Mouse (Mus musculus): Measurements from ENCODE around the gene S100a13. TPM values are rescaled to one million over a fixed set of nuclear protein-coding genes. Genes with fewer than 3 reads are reported as not detected.

S100a13 gene
- polyA plus RNA-seq, 1 experiment from 2014 or later = 70.4 TPM

DNA sequence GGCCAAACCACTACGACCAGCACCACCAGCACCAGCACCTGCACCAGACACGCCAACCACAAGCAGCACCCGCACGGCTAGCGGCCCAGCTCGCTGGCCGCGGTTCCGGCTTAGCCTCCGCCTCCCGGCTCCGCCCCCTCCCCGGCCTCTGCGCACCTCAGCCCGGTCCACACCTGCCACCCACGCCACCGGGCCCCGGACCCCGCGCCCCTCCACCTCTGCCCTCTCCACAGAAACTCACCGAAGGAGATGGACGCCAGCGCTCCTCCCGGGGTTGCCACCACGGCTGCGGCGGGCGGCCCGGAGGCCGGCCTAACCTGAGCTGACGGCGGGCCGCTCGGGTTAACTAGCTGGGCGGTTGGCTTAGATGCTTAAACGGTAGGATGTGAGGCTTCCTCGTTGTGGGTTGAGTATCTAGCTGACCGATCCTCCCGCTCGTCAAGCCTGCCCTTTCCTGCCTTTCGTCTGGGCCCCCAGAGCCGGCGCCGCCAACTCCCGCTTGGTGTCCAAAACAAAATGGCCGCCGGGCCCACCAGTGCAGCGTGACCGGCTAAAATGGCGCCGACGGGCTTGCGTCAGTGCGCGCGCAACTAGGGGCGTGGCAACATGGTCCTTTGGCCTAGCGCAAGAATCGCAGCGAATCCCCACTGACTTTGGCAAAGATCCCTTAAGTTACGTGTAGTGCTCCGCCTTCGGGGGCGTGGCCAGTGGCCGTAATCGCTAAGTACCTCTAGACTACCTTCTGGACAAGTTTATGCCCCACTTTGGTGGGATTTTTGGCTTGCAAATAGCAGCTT lies 5.1 kb upstream of the S100a13 start, which contains the start of gene Chtop:
TSS of gene Chtop (minus strand) at position 549 of the 797 bp plus-strand sequence.
- H3K36me3 ChIP-seq = peaks cover 49% of the 10 kb centered on the region
- H3K9ac ChIP-seq = peak within 1 kb of the TSS; percentile 99
- under 1% methylated on average over 66 of the region's 66 CpGs for WGBS
- H3K4me2 ChIP-seq = peak within 1 kb of the TSS; percentile 92
- peaks cover 36% of the 10 kb centered on the region for H3K4me1 ChIP-seq
- no peaks in the 10 kb centered on the region for H3K9me3 ChIP-seq
- peak within 1 kb of the TSS; percentile 95 for H3K27ac ChIP-seq (replicated peaks)
- ATAC-seq (ENCODE audit: extremely low read depth, insufficient number of reproducible peaks, low FRiP score, low TSS enrichment) = peak; percentile 89
- H3K27me3 ChIP-seq (replicated peaks) = 0 out of 2 replicates have a peak, but pooled peaks cover 9% of the 10 kb centered on the region
- H3K4me3 ChIP-seq = peak within 1 kb of the TSS; percentile 98

DNA sequence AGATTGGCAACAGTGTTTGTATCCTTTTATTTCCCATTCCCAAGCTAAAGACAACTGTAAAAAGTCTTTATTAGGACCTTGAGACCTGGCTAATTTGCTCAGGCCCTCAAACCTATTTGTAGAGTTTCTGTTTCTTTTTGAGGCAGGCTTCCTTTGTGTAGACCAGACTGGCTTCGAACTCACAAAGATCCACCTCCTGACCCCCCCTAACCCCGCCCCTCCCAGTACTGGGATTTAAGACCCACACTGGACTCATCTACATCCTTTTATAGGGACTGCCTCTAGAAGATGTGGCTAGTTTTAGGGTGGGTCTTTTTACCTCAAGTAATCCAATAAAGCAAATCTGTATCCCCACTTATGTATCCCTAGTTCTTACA lies 4.5 kb upstream of the S100a13 start:
- Histone ChIP-seq H3K9me3 (no peaks in the 10 kb centered on the region), H3K36me3 (peaks cover 43% of the 10 kb centered on the region), H3K27me3 (replicated peaks) (0 out of 2 replicates have a peak, but pooled peaks cover 9% of the 10 kb centered on the region), H3K4me3 (peak overlapping the region; percentile 98), H3K4me1 (peaks cover 36% of the 10 kb centered on the region), H3K9ac (no peak overlapping the region), H3K4me2 (peak overlapping the region; percentile 92), H3K27ac (replicated peaks) (peak overlapping the region; percentile 95)
- ATAC-seq (ENCODE audit: extremely low read depth, insufficient number of reproducible peaks, low FRiP score, low TSS enrichment) = no peak
- 31% methylated on average over 2 of the region's 2 CpGs for WGBS

DNA sequence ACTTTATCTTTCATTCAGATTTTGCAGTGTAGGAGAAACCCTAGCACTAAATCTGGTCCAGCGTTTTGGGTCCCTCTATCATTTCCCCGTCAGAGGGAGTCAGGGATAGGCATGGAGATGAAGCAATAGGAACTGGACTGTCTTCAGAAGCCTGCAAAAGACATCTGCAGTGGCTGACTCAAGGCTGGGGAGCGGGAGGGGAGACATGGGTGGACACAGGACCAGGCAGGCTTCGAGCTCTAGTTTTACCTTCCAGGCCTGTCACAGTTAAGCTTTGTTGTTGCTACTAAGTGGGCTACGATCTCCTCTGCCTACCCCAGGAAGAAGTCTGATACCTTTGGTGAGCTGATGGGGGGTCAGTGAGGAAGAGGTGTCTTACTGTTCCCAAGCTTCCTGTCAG lies 2.0 kb upstream of the S100a13 start:
- no peak overlapping the region for H3K4me2 ChIP-seq
- no peak for ATAC-seq (ENCODE audit: extremely low read depth, insufficient number of reproducible peaks, low FRiP score, low TSS enrichment)

DNA sequence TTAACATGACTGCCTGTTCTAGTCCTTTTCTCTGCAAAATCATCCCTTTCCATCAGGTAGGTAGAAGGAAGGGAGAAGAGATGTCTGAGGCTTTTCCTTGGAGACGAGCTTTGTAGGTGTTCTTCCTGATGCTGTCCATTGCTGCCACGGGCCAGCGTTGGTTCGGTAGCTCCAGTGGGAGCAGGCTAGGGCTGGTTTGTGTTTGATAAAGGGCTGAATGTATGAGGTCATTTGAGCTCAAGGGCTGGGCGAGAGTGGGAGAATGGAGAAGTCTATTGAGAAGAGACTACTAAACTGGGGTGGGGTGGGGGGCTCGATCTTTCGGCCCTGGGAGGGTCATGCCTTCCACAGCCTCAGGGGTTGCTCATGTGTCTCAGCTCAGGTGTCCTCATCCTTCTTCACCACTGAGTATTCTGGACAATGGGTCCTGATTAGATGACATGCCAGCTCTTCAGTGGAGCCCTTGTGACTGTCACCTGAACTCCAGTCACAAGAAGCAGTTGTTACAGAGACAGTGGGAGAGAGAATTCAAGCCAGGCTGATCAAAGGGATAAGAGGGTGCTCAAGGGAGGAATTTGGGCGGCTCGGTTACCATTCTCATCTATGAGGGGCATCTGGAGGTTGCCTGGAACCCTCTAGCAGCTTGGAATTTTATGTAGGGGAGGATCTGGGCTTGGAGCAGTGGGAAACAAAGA lies 1.1 kb upstream of the S100a13 start:
- Histone ChIP-seq H3K27ac (replicated peaks) (peak overlapping the region; percentile 79; the same call in 1 of the 2 replicates), H3K4me2 (peak overlapping the region; percentile 96), H3K4me1 (peaks cover 30% of the 10 kb centered on the region), H3K27me3 (replicated peaks) (0 out of 2 replicates have a peak, but pooled peaks cover 9% of the 10 kb centered on the region), H3K9ac (peak overlapping the region; percentile 82), H3K36me3 (peaks cover 11% of the 10 kb centered on the region), H3K4me3 (peak overlapping the region; percentile 63), H3K9me3 (no peaks in the 10 kb centered on the region)
- WGBS = 64% methylated on average over 9 of the region's 9 CpGs
- ATAC-seq (ENCODE audit: extremely low read depth, insufficient number of reproducible peaks, low FRiP score, low TSS enrichment) = no peak

More for the DNA sequence above, 2.0 kb upstream of the S100a13 start:
- H3K4me1 ChIP-seq = peaks cover 38% of the 10 kb centered on the region
- no peak overlapping the region for H3K27ac ChIP-seq (replicated peaks)
- no peak overlapping the region for H3K9ac ChIP-seq
- H3K4me3 ChIP-seq = no peak overlapping the region
- WGBS = 76% methylated on average over 5 of the region's 5 CpGs
- H3K36me3 ChIP-seq = peaks cover 17% of the 10 kb centered on the region
- H3K27me3 ChIP-seq (replicated peaks) = 0 out of 2 replicates have a peak, but pooled peaks cover 9% of the 10 kb centered on the region
- no peaks in the 10 kb centered on the region for H3K9me3 ChIP-seq

DNA sequence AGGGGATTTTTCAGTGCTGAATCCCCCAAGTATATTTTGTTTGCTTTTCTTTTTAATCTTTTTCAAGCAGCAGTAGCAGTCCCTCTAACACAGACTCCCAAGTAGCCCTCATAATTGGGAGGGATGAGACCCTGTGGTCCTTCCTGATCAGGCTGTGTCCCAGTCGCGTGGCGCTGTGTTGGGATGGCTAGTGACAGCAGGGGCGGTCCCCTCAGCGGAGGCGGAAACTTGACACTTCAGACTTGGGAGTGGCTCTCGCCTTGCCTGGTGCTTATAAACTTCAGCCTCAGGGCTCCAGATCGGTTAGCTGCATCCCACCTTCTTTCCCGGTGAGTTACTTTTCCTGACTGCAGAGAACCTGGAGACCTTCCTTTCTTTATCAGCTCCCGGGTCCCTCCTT lies 456 bp downstream of the S100a13 start:
- peak overlapping the region; percentile 79 for H3K27ac ChIP-seq (replicated peaks)
- ATAC-seq (ENCODE audit: extremely low read depth, insufficient number of reproducible peaks, low FRiP score, low TSS enrichment) = peak; percentile 74
- 0% methylated on average over 10 of the region's 10 CpGs for WGBS

DNA sequence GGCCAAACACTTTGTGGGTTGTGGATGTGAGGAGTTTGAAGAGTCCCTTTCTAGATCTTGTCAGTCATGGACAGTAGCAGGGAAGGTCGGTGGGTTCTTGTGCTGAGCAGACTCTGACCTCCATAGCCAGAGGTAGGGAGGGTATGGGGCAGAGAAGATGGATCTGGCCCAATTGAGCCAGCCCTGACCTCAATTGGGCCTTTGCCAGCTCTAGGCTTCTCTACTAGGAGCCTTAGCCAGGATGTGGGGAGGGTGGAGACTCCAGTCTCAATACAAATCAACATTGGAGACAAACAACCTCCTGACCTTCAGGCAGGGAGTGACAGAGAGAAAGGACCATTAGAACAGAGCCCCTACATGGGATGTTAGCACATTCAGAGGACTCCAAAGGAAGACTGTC lies 1.0 kb downstream of the S100a13 start:
- WGBS = 17% methylated on average over 1 of the region's 1 CpGs
- Histone ChIP-seq H3K4me2 (peak overlapping the region; percentile 96), H3K9me3 (no peaks in the 10 kb centered on the region), H3K27me3 (replicated peaks) (0 out of 2 replicates have a peak, but pooled peaks cover 9% of the 10 kb centered on the region), H3K9ac (peak overlapping the region; percentile 82), H3K27ac (replicated peaks) (peak overlapping the region; percentile 79), H3K36me3 (peaks cover 11% of the 10 kb centered on the region), H3K4me1 (peaks cover 27% of the 10 kb centered on the region), H3K4me3 (peak overlapping the region; percentile 63)
- ATAC-seq (ENCODE audit: extremely low read depth, insufficient number of reproducible peaks, low FRiP score, low TSS enrichment) = no peak

More for the DNA sequence above, 456 bp downstream of the S100a13 start:
- H3K36me3 ChIP-seq = peaks cover 11% of the 10 kb centered on the region
- H3K27me3 ChIP-seq (replicated peaks) = 0 out of 2 replicates have a peak, but pooled peaks cover 9% of the 10 kb centered on the region
- peaks cover 27% of the 10 kb centered on the region for H3K4me1 ChIP-seq
- H3K9ac ChIP-seq = peak overlapping the region; percentile 82
- H3K4me3 ChIP-seq = peak overlapping the region; percentile 63
- no peaks in the 10 kb centered on the region for H3K9me3 ChIP-seq
- H3K4me2 ChIP-seq = peak overlapping the region; percentile 96

DNA sequence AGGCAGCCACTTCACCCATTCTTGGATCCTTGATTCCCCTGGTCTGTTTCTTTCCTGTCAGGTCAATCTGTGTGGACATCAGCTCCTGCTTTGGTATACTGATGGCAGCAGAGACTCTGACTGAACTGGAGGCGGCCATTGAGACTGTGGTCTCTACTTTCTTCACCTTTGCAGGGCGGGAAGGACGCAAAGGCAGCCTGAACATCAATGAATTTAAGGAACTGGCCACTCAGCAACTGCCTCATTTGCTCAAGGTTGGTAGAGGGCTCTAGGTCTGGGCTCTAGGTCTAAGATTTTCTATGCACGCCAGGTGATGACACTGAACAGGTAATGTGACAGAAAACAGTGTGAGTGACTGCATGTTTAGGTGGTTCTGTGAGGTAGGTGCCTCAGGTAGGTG lies 1.6 kb downstream of the S100a13 start:
- H3K27me3 ChIP-seq (replicated peaks) = 0 out of 2 replicates have a peak, but pooled peaks cover 9% of the 10 kb centered on the region
- no peak overlapping the region for H3K27ac ChIP-seq (replicated peaks)
- H3K36me3 ChIP-seq = peaks cover 5% of the 10 kb centered on the region
- no peak for ATAC-seq (ENCODE audit: extremely low read depth, insufficient number of reproducible peaks, low FRiP score, low TSS enrichment)
- peaks cover 27% of the 10 kb centered on the region for H3K4me1 ChIP-seq
- H3K9ac ChIP-seq = no peak overlapping the region
- WGBS = 83% methylated on average over 4 of the region's 4 CpGs
- H3K4me2 ChIP-seq = peak overlapping the region; percentile 96
- H3K9me3 ChIP-seq = no peaks in the 10 kb centered on the region
- H3K4me3 ChIP-seq = peak overlapping the region; percentile 63; the same call in 1 of the 2 replicates

DNA sequence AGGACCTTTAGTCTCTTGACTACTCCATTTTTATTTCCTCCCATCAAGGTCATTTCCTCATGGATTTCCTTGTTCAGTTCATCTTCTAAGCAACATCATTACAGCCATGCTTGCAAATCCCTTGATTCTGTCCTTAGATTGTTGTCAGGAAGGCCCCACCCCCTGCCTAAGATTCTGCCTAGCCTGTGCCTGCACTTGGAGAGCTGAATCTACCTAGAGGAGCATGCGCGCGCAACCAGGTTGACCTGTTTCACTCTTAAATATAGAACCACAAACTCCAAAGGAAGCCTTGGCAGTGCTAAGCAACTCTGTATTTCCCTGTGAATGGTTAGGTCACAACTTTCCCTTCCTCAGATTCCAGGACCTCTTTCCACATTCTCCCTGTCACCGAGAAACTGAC lies 3.5 kb downstream of the S100a13 start:
- H3K9me3 ChIP-seq = no peaks in the 10 kb centered on the region
- no peak overlapping the region for H3K27ac ChIP-seq (replicated peaks)
- 71% methylated on average over 4 of the region's 4 CpGs for WGBS
- no peak overlapping the region for H3K4me3 ChIP-seq
- H3K36me3 ChIP-seq = no peaks in the 10 kb centered on the region
- H3K4me2 ChIP-seq = no peak overlapping the region
- no peak for ATAC-seq (ENCODE audit: extremely low read depth, insufficient number of reproducible peaks, low FRiP score, low TSS enrichment)
- peaks cover 22% of the 10 kb centered on the region for H3K4me1 ChIP-seq
- no peak overlapping the region for H3K9ac ChIP-seq
- H3K27me3 ChIP-seq (replicated peaks) = 0 out of 2 replicates have a peak, but pooled peaks cover 3% of the 10 kb centered on the region

DNA sequence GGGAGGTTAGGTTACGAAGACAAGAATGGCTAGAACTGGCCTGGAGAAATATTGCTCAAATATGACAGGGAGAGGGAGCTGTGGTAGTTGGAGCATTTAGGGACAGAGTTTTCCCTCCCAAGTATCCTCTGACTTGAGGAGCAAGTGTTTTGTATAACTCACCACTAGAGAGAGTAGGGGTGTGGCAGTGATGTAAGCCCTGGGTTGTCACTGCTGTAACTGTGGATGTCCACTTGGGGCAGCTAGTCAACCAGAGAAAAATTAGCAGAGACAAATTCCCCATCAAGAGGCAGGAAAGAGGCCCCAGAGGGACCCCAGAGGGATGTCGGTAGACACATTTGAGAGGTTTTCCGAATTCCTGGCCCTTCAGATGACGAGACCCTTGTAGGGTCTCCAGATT lies 11.2 kb downstream of the S100a13 start:
- Histone ChIP-seq H3K9me3 (0 out of 2 replicates have a peak, but pooled peaks cover 5% of the 10 kb centered on the region), H3K4me1 (peaks cover 6% of the 10 kb centered on the region; the same call in 1 of the 2 replicates), H3K36me3 (peaks cover 5% of the 10 kb centered on the region), H3K4me2 (no peak overlapping the region), H3K27me3 (replicated peaks) (no peaks in the 10 kb centered on the region), H3K4me3 (no peak overlapping the region), H3K27ac (replicated peaks) (no peak overlapping the region), H3K9ac (no peak overlapping the region)
- no peak for ATAC-seq (ENCODE audit: extremely low read depth, insufficient number of reproducible peaks, low FRiP score, low TSS enrichment)
- 51% methylated on average over 4 of the region's 4 CpGs for WGBS

DNA sequence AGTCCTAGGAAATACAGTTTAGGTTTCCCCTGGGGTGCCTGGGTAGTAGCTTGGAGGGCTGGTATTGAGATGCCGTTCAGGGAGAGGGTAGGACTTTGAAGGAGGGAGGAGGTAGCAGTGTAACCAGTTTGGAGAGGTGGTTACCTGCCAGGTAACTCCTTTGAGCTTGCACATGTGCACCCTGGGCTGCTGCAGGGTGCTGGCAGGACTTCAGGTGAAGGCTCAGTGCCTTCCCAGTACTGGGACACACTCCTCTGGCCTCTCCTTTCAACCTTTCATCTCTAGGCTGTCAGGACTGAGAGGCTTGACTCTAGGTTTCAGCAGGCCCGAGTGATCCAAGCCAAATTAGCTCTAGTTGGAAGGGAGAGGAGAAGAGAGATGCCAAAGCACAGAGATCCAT lies 11.8 kb downstream of the S100a13 start:
- Histone ChIP-seq H3K4me1 (peaks cover 6% of the 10 kb centered on the region; the same call in 1 of the 2 replicates), H3K36me3 (peaks cover 5% of the 10 kb centered on the region), H3K4me3 (no peak overlapping the region), H3K9me3 (0 out of 2 replicates have a peak, but pooled peaks cover 5% of the 10 kb centered on the region), H3K27ac (replicated peaks) (no peak overlapping the region), H3K9ac (no peak overlapping the region), H3K27me3 (replicated peaks) (no peaks in the 10 kb centered on the region), H3K4me2 (no peak overlapping the region)
- 76% methylated on average over 2 of the region's 2 CpGs for WGBS
- no peak for ATAC-seq (ENCODE audit: extremely low read depth, insufficient number of reproducible peaks, low FRiP score, low TSS enrichment)

DNA sequence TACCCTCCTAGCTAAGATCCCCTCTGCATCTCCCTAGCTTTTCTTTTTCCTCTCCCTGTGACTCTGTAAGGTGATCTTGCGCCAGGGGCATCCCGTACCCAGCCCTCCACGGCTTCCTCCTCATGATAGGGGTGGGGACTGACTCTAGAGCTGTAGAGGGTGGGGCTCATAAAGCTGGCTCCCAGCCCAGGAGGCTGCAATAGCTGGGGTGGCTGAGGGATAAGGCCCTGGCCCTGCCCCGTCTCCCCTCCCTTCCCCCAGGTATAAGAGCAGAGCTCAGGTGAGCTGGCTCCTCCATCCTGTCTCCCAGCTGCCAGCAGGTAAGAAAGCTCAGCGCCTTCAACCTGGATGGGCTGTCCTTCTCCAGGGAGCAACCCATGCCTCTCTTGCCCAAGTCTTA lies 12.3 kb downstream of the S100a13 start, which contains the start of gene S100a14:
TSS of gene S100a14 (plus strand) at position 277 of the 400 bp plus-strand sequence.
- no peak within 1 kb of the TSS for H3K4me2 ChIP-seq
- 0 out of 2 replicates have a peak, but pooled peaks cover 5% of the 10 kb centered on the region for H3K9me3 ChIP-seq
- no peak for ATAC-seq (ENCODE audit: extremely low read depth, insufficient number of reproducible peaks, low FRiP score, low TSS enrichment)
- H3K4me1 ChIP-seq = peaks cover 6% of the 10 kb centered on the region; the same call in 1 of the 2 replicates
- no peak within 1 kb of the TSS for H3K9ac ChIP-seq
- 32% methylated on average over 5 of the region's 5 CpGs for WGBS
- H3K4me3 ChIP-seq = no peak within 1 kb of the TSS
- H3K27ac ChIP-seq (replicated peaks) = no peak within 1 kb of the TSS
- H3K36me3 ChIP-seq = peaks cover 5% of the 10 kb centered on the region
- H3K27me3 ChIP-seq (replicated peaks) = no peaks in the 10 kb centered on the region
